Mouse (Mus musculus): ENCODE measurements around the gene Golm1. TPM values are rescaled to one million over a fixed set of nuclear protein-coding genes. Genes with fewer than 3 reads are reported as not detected.
"Not testable (repeated sequence)": the region's sequence is repeated elsewhere in the genome, so short reads cannot be mapped to it uniquely, and the experiment has no call there.

Golm1 gene
- polyA plus RNA-seq (2015; fragmentation: Nextera tagmentation; extraction: Ambion mirVana): 31.8 and 32.4 TPM in 2 replicates

GRCm38 (mm10) chr13:59675151-59676011, at the start of gene Golm1:
Golm1 (minus strand) TSS chr13:59675811.
- no peaks in the 10 kb centered on the region for H3K36me3 ChIP-seq (ENCODE audit: insufficient read depth, low read length)
- peak; percentile 37 for TF ChIP-seq CTCF (IDR thresholded peaks at IDR 0.05)
- TF ChIP-seq EP300 (IDR thresholded peaks at IDR 0.05): no peak
- peak within 1 kb of the TSS; percentile 55 for H3K9ac ChIP-seq (replicated peaks; ENCODE audit: low read depth)
- WGBS: 3% methylated on average over 29 of the region's 61 CpGs
- ATAC-seq: peak; percentile 93
- H3K4me1 ChIP-seq (ENCODE audit: insufficient read depth, low read depth, low read length): peaks cover 7% of the 10 kb centered on the region; the same call in 1 of the 2 replicates
- DNase-seq (ENCODE audit: low spot score): peak; percentile 83
- peak within 1 kb of the TSS; percentile 91 for H3K4me2 ChIP-seq (replicated peaks; ENCODE audit: low read depth, low read length)
- no peaks in the 10 kb centered on the region for H3K9me3 ChIP-seq (ENCODE audit: low read length)
- H3K4me3 ChIP-seq (ENCODE audit: low read depth, low read length): peak within 1 kb of the TSS; percentile 75
- peak within 1 kb of the TSS; percentile 57 for H3K27ac ChIP-seq (ENCODE audit: low read length)
- no peaks in the 10 kb centered on the region for H3K27me3 ChIP-seq (replicated peaks; ENCODE audit: insufficient read depth, low read length)

GRCm38 (mm10) chr13:59722089-59722488, 46.5 kb upstream of the Golm1 start:
- not testable (repeated sequence) for ATAC-seq; H3K4me3 ChIP-seq (ENCODE audit: low read depth, low read length); H3K9me3 ChIP-seq (ENCODE audit: low read length); H3K4me2 ChIP-seq (replicated peaks; ENCODE audit: low read depth, low read length); DNase-seq (ENCODE audit: low spot score); H3K27ac ChIP-seq (ENCODE audit: low read length); H3K4me1 ChIP-seq (ENCODE audit: insufficient read depth, low read depth, low read length); H3K36me3 ChIP-seq (ENCODE audit: insufficient read depth, low read length); H3K27me3 ChIP-seq (replicated peaks; ENCODE audit: insufficient read depth, low read length); H3K9ac ChIP-seq (replicated peaks; ENCODE audit: low read depth)
- WGBS: 59% methylated on average over 1 of the region's 1 CpGs

- TF ChIP-seq CTCF (IDR thresholded peaks at IDR 0.05): no peak
- no peak for TF ChIP-seq EP300 (IDR thresholded peaks at IDR 0.05)
- H3K27me3 ChIP-seq (replicated peaks; ENCODE audit: insufficient read depth, low read length): no peaks in the 10 kb centered on the region
- no peak overlapping the region for H3K4me3 ChIP-seq (ENCODE audit: low read depth, low read length)
- DNase-seq (ENCODE audit: low spot score) (no peak), ATAC-seq (no peak)
- no peaks in the 10 kb centered on the region for H3K9me3 ChIP-seq (ENCODE audit: low read length)
- H3K9ac ChIP-seq (replicated peaks; ENCODE audit: low read depth): no peak overlapping the region
- H3K4me1 ChIP-seq (ENCODE audit: insufficient read depth, low read depth, low read length): peaks cover 4% of the 10 kb centered on the region; the same call in 1 of the 2 replicates
- H3K4me2 ChIP-seq (replicated peaks; ENCODE audit: low read depth, low read length): no peak overlapping the region
- H3K27ac ChIP-seq (ENCODE audit: low read length): 0 out of 2 replicates have a peak overlapping the region, but pooled peaks have one; percentile 47
- H3K36me3 ChIP-seq (ENCODE audit: insufficient read depth, low read length): no peaks in the 10 kb centered on the region
- WGBS: 100% methylated on average over 1 of the region's 1 CpGs
Observed at GRCm38 (mm10) chr13:59719475-59719874, 43.9 kb upstream of the Golm1 start.

- not testable (repeated sequence) for H3K4me3 ChIP-seq (ENCODE audit: low read depth, low read length); H3K4me1 ChIP-seq (ENCODE audit: insufficient read depth, low read depth, low read length); H3K9ac ChIP-seq (replicated peaks; ENCODE audit: low read depth); H3K9me3 ChIP-seq (ENCODE audit: low read length); H3K4me2 ChIP-seq (replicated peaks; ENCODE audit: low read depth, low read length); H3K36me3 ChIP-seq (ENCODE audit: insufficient read depth, low read length); H3K27me3 ChIP-seq (replicated peaks; ENCODE audit: insufficient read depth, low read length)
- 0 out of 2 replicates have a peak, but pooled peaks have one; percentile 19 for TF ChIP-seq EP300 (IDR thresholded peaks at IDR 0.05)
- DNase-seq (ENCODE audit: low spot score): peak; percentile 65
- ATAC-seq: peak; percentile 94
- 18% methylated on average over 6 of the region's 6 CpGs for WGBS
- 0 out of 2 replicates have a peak overlapping the region, but pooled peaks have one; percentile 47 for H3K27ac ChIP-seq (ENCODE audit: low read length)
Observed at GRCm38 (mm10) chr13:59718857-59719440, 43.3 kb upstream of the Golm1 start.

GRCm38 (mm10) chr13:59713710-59714109, 38.1 kb upstream of the Golm1 start:
- Histone ChIP-seq H3K4me1 (ENCODE audit: insufficient read depth, low read depth, low read length) (no peaks in the 10 kb centered on the region), H3K9me3 (ENCODE audit: low read length) (no peaks in the 10 kb centered on the region), H3K4me3 (ENCODE audit: low read depth, low read length) (no peak overlapping the region), H3K9ac (replicated peaks; ENCODE audit: low read depth) (no peak overlapping the region), H3K4me2 (replicated peaks; ENCODE audit: low read depth, low read length) (no peak overlapping the region), H3K27ac (ENCODE audit: low read length) (no peak overlapping the region), H3K36me3 (ENCODE audit: insufficient read depth, low read length) (no peaks in the 10 kb centered on the region), H3K27me3 (replicated peaks; ENCODE audit: insufficient read depth, low read length) (no peaks in the 10 kb centered on the region)
- 36% methylated on average over 3 of the region's 3 CpGs for WGBS
- DNase-seq (ENCODE audit: low spot score) (no peak), ATAC-seq (no peak)
- no peak for TF ChIP-seq CTCF (IDR thresholded peaks at IDR 0.05)
- no peak for TF ChIP-seq EP300 (IDR thresholded peaks at IDR 0.05)

- H3K9ac ChIP-seq (replicated peaks; ENCODE audit: low read depth); DNase-seq (ENCODE audit: low spot score); H3K9me3 ChIP-seq (ENCODE audit: low read length); ATAC-seq; H3K4me1 ChIP-seq (ENCODE audit: insufficient read depth, low read depth, low read length); H3K4me3 ChIP-seq (ENCODE audit: low read depth, low read length); H3K27me3 ChIP-seq (replicated peaks; ENCODE audit: insufficient read depth, low read length); H3K27ac ChIP-seq (ENCODE audit: low read length); H3K36me3 ChIP-seq (ENCODE audit: insufficient read depth, low read length); H3K4me2 ChIP-seq (replicated peaks; ENCODE audit: low read depth, low read length): not testable (repeated sequence)
- WGBS: 59% methylated on average over 3 of the region's 3 CpGs
Observed at GRCm38 (mm10) chr13:59711984-59712383, 36.4 kb upstream of the Golm1 start, which contains the start of gene Spata31d1b. Spata31d1b (plus strand) TSS chr13:59712284.
